Comparison of ENCODE assay signal across 14 mouse cellular contexts in genomic region chr2:128230921-128231320, GRCm38 (mm10).
"Had no signal": no experiment of that assay in that cellular context is flagged by ENCODE, and none has a peak within 500 bp of the region (broad histone marks: within the 10 kb centered on the region; RNA-seq: fewer than 3 reads in every experiment).

No protein-coding gene starts in this region.

- H3K27me3 ChIP-seq: midbrain, embryonic 12.5 days; neural tube, embryonic 12.5 days had no signal

- H3K9me3 ChIP-seq: midbrain, embryonic 10.5 days; midbrain, embryonic 12.5 days; neural tube, embryonic 12.5 days had no signal

- H3K27ac ChIP-seq: midbrain, embryonic 10.5 days; midbrain, embryonic 12.5 days; neural tube, embryonic 12.5 days had no signal

- H3K4me1 ChIP-seq: midbrain, embryonic 12.5 days; neural tube, embryonic 12.5 days had no signal

- H3K4me2 ChIP-seq: lung, embryonic 14.5 days; midbrain, embryonic 12.5 days; neural tube, embryonic 12.5 days had no signal

- H3K4me3 ChIP-seq: midbrain, embryonic 10.5 days; midbrain, embryonic 12.5 days; neural tube, embryonic 12.5 days had no signal

- H3K9ac ChIP-seq: lung, embryonic 14.5 days; midbrain, embryonic 12.5 days; neural tube, embryonic 12.5 days had no signal

- ATAC-seq: midbrain, embryonic 16.5 days had no signal

- DNase-seq: lung, adult 18-20 months; lung, embryonic 14.5 days; lung, postnatal 10 days; lung, postnatal 4 days; midbrain, embryonic 14.5 days; right cerebral cortex, postnatal 14 days; spleen, adult 18-20 months; thymus, adult 18-20 months; thymus, postnatal 14 days; thymus, postnatal 36 days had no signal

- H3K36me3 ChIP-seq: midbrain, embryonic 10.5 days; midbrain, embryonic 12.5 days; neural tube, embryonic 12.5 days had no signal
